Mouse (Mus musculus): Measurements from ENCODE around the gene Uvrag. TPM values are rescaled to one million over a fixed set of nuclear protein-coding genes. Genes with fewer than 3 reads are reported as not detected.

Gene Uvrag
- total and polyA plus RNA-seq, 3 experiments = 5.9 to 22.1 (median 21.0) TPM

DNA sequence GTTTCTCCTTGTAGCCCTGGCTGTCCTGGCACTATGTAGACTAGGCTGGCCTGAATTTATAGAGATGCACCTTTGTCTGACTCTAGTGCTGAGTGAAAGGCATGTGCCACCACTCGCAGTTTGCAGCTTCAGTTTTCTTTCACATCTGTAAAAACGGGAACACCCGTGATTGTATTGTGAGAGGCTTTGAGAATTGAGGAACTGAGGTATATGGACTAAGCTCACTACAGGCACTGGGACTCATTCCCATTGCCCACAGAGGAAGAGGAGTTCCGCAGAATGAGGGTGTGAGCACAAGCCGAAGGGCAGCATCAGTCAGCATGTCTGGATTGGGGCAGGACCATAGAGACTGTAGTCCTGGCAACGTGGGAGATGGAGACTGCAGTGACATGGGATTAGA, 42.8 kb upstream of the Uvrag start:
- no peak overlapping the region for H3K9ac ChIP-seq (ENCODE audit: low read depth, low read length)
- 78% methylated on average over 6 of the region's 6 CpGs for WGBS
- no peaks in the 10 kb centered on the region for H3K27me3 ChIP-seq (ENCODE audit: control insufficient read depth, insufficient read depth, low read length)
- no peak for TF ChIP-seq CTCF (IDR thresholded peaks at IDR 0.05)
- no peak for TF ChIP-seq POLR2A (IDR thresholded peaks at IDR 0.05; ENCODE audit: insufficient read depth, low read depth, low read length)
- no peak for TF ChIP-seq EP300 (IDR thresholded peaks at IDR 0.05; ENCODE audit: insufficient read depth, low read depth, low read length)
- intact Hi-C loops (cut with DNase I) = loop anchor here (2.0 to 5.0 kb wide), 2 partner anchors 17 to 44 kb away; no protein-coding TSS in a partner anchor
- no peak overlapping the region for H3K4me3 ChIP-seq
- peak in 1 of 2 experiments; percentile 20 for DNase-seq
- H3K27ac ChIP-seq = no peak overlapping the region; the same call in 1 of the 2 replicates
- H3K79me2 ChIP-seq (replicated peaks; ENCODE audit: control insufficient read depth, insufficient read depth, low read length) = no peaks in the 10 kb centered on the region
- H3K4me1 ChIP-seq (ENCODE audit: control insufficient read depth, insufficient read depth, low read length) = no peaks in the 10 kb centered on the region
- no peaks in the 10 kb centered on the region for H3K36me3 ChIP-seq (ENCODE audit: control insufficient read depth, insufficient read depth, low read length)

- Histone ChIP-seq H3K27ac (peak within 1 kb of the TSS; percentile 98), H3K9ac (ENCODE audit: low read depth, low read length) (peak within 1 kb of the TSS; percentile 89), H3K27me3 (ENCODE audit: control insufficient read depth, insufficient read depth, low read length) (no peaks in the 10 kb centered on the region), H3K79me2 (replicated peaks; ENCODE audit: control insufficient read depth, insufficient read depth, low read length) (no peaks in the 10 kb centered on the region), H3K36me3 (ENCODE audit: control insufficient read depth, insufficient read depth, low read length) (no peaks in the 10 kb centered on the region), H3K4me3 (peak within 1 kb of the TSS; percentile 96), H3K4me1 (ENCODE audit: control insufficient read depth, insufficient read depth, low read length) (no peaks in the 10 kb centered on the region; the same call in 1 of the 2 replicates)
- WGBS = under 1% methylated on average over 63 of the region's 63 CpGs
- DNase-seq = peak; percentile 91 to 95
- TF ChIP-seq EP300 (IDR thresholded peaks at IDR 0.05; ENCODE audit: insufficient read depth, low read depth, low read length) (peak; percentile 67), POLR2A (IDR thresholded peaks at IDR 0.05; ENCODE audit: insufficient read depth, low read depth, low read length) (peak; percentile 98), CTCF (IDR thresholded peaks at IDR 0.05) (no peak)
- intact Hi-C loops (cut with DNase I) = loop anchor here (2.0 to 5.0 kb wide), 2 partner anchors 18 to 45 kb away; no protein-coding TSS in a partner anchor
These were observed 41.7 kb upstream of the Uvrag start, which contains the start of gene Dgat2 for GRCm38 (mm10) chr7:99182432-99183172. Gene Dgat2, minus strand, starts transcription at chr7:99182719.

- intact Hi-C loops (cut with DNase I) = loop anchor here (2.0 to 5.0 kb wide), 2 partner anchors 19 to 45 kb away; no protein-coding TSS in a partner anchor
- Histone ChIP-seq H3K4me3 (peak overlapping the region; percentile 96), H3K36me3 (ENCODE audit: control insufficient read depth, insufficient read depth, low read length) (no peaks in the 10 kb centered on the region), H3K27me3 (ENCODE audit: control insufficient read depth, insufficient read depth, low read length) (no peaks in the 10 kb centered on the region), H3K9ac (ENCODE audit: low read depth, low read length) (peak overlapping the region; percentile 89), H3K27ac (peak overlapping the region; percentile 98), H3K4me1 (ENCODE audit: control insufficient read depth, insufficient read depth, low read length) (no peaks in the 10 kb centered on the region; the same call in 1 of the 2 replicates), H3K79me2 (replicated peaks; ENCODE audit: control insufficient read depth, insufficient read depth, low read length) (no peaks in the 10 kb centered on the region)
- TF ChIP-seq POLR2A (IDR thresholded peaks at IDR 0.05; ENCODE audit: insufficient read depth, low read depth, low read length) = peak; percentile 47; the same call in 1 of the 2 replicates
- TF ChIP-seq CTCF (IDR thresholded peaks at IDR 0.05) = no peak
- TF ChIP-seq EP300 (IDR thresholded peaks at IDR 0.05; ENCODE audit: insufficient read depth, low read depth, low read length) = peak; percentile 46; the same call in 1 of the 2 replicates
- 29% methylated on average over 14 of the region's 14 CpGs for WGBS
- peak in 1 of 2 experiments; percentile 29 for DNase-seq
These were observed 40.9 kb upstream of the Uvrag start for GRCm38 (mm10) chr7:99181619-99182431.

DNA sequence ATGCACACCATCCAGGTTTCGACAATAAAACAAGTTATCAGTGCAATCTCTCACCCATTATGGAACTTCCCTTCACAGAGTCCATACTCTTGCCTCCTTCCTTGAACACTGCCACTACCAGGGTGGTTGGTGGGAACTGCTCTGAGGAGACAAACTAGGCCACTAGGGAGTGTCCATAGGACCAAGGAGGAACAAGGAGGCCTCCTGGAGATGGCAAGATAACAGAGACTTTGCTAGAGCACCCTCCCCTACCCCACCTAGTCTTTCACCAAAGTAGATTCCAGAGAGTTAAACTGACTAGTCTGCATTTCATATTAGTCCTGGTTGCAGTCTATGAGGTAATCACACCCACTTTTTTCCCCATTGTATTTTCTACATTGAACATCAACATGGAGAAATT, 39.2 kb upstream of the Uvrag start:
- intact Hi-C loops (cut with DNase I) = loop anchor here (5.0 kb wide), 1 partner anchor 47 kb away; no protein-coding TSS in a partner anchor
- H3K27ac ChIP-seq = no peak overlapping the region; the same call in 1 of the 2 replicates
- H3K4me3 ChIP-seq = peak overlapping the region; percentile 5; the same call in 1 of the 2 replicates
- peaks cover 3% of the 10 kb centered on the region; the same call in 1 of the 2 replicates for H3K4me1 ChIP-seq (ENCODE audit: control insufficient read depth, insufficient read depth, low read length)
- no peak for DNase-seq
- H3K79me2 ChIP-seq (replicated peaks; ENCODE audit: control insufficient read depth, insufficient read depth, low read length) = no peaks in the 10 kb centered on the region; the same call in 1 of the 2 replicates
- TF ChIP-seq CTCF (IDR thresholded peaks at IDR 0.05) (no peak), EP300 (IDR thresholded peaks at IDR 0.05; ENCODE audit: insufficient read depth, low read depth, low read length) (no peak), POLR2A (IDR thresholded peaks at IDR 0.05; ENCODE audit: insufficient read depth, low read depth, low read length) (no peak)
- peak overlapping the region; percentile 52 for H3K9ac ChIP-seq (ENCODE audit: low read depth, low read length)
- H3K36me3 ChIP-seq (ENCODE audit: control insufficient read depth, insufficient read depth, low read length) = no peaks in the 10 kb centered on the region
- no peaks in the 10 kb centered on the region for H3K27me3 ChIP-seq (ENCODE audit: control insufficient read depth, insufficient read depth, low read length)
- WGBS = 42% methylated on average over 1 of the region's 1 CpGs

GRCm38 (mm10) chr7:99179271-99179670, 38.3 kb upstream of the Uvrag start:
- Histone ChIP-seq H3K4me3 (peak overlapping the region; percentile 22; the same call in 1 of the 2 replicates), H3K9ac (ENCODE audit: low read depth, low read length) (peak overlapping the region; percentile 52), H3K79me2 (replicated peaks; ENCODE audit: control insufficient read depth, insufficient read depth, low read length) (no peaks in the 10 kb centered on the region; the same call in 1 of the 2 replicates), H3K4me1 (ENCODE audit: control insufficient read depth, insufficient read depth, low read length) (peaks cover 3% of the 10 kb centered on the region; the same call in 1 of the 2 replicates), H3K27me3 (ENCODE audit: control insufficient read depth, insufficient read depth, low read length) (no peaks in the 10 kb centered on the region), H3K27ac (peak overlapping the region; percentile 36), H3K36me3 (ENCODE audit: control insufficient read depth, insufficient read depth, low read length) (no peaks in the 10 kb centered on the region)
- 0 out of 2 replicates have a peak, but pooled peaks have one; percentile 36 for TF ChIP-seq EP300 (IDR thresholded peaks at IDR 0.05; ENCODE audit: insufficient read depth, low read depth, low read length)
- no peak for TF ChIP-seq CTCF (IDR thresholded peaks at IDR 0.05)
- 60% methylated on average over 9 of the region's 9 CpGs for WGBS
- DNase-seq = peak in 1 of 2 experiments; percentile 25
- intact Hi-C loops (cut with DNase I) = no loop called here

Measured in heart, adult 2 months (tissue).